Mouse (Mus musculus): Measurements from ENCODE around the gene Plxna1.

The Plxna1 gene

DNA sequence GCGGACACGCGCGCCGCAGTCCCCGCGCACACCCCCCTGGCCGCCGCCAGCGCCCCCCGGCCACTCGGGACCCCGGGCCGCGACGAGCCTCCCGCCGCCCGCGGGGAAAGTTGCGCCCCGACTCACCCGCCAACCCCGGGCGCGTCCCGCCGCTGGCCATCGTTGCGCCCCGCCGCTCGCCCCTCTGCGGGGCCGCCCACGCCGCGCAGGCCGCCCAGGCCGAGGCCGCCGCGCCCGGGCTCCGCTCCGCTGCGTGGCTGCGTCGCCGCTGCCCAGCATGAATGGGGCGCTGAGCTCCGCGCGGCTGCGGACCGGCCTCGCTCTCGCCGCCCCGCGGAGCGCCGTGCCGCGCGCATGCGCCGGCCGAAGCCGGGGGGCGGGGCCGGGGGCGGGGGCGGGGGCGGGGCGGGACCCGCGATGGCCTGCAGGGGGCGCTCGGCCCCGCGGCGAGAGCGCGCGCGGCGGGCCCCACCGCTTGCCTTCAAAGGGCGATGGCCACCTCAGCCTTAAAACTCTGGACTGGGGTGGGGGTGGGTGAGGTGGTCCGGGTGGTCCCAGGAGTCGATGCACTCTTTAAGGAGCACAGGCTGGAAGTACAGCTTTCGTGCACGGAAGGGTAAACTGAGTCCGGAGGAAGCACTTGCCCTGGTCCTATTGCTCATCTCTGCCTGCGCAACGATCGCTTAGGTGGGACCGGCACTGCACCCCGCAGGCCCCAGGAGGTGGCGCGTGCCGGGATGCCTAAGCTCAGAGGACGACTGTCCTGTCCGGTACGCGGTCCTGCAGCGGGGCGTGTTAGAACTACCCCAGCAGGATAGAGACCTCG is at the start of gene Plxna1:
Gene Plxna1, minus strand, starts transcription at position 340 of the 826 bp plus-strand sequence.
- DNase-seq (ENCODE audit: low read depth): peak; percentile 58

DNA sequence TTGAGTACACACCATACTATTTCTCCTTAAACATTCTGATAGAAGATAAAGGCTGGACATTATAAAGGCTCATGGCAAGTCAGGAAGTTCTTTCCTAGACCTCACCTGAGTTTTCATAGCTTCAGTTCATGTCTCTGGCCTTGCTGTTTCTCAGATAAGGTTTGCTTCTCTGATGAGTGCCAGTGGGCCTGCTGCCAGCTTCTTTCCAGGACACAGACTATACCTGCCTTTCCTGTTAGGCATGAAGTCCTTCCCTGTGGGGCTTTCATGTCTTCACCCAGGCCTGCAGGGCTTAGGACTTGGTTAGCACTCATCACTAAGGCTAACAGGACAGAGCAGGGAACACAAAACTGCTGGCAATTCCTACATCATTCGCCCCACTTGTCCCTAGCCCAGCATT is 46.6 kb upstream of the Plxna1 start:
- DNase-seq (ENCODE audit: low read depth): no peak

DNA sequence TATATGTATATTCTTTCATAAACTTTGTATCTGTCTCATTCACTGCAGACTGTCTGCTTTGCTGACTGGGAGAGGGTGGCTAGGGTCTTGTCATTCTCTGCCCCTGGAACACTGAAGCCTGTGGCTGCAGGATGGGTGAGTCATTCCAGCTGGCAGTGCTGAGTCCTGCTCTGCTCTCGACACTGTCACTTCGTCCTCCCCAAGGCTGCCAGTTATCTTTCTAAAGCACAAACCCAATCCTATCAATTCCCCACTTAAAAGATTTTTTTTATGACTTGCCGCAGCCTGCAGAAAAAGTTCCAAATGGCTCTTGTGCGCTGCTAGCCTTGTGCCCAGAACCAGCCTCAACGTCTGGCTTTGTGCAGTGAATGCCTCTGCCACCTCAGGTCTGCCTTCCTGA is 45.8 kb upstream of the Plxna1 start:
- DNase-seq (ENCODE audit: low read depth): no peak

DNA sequence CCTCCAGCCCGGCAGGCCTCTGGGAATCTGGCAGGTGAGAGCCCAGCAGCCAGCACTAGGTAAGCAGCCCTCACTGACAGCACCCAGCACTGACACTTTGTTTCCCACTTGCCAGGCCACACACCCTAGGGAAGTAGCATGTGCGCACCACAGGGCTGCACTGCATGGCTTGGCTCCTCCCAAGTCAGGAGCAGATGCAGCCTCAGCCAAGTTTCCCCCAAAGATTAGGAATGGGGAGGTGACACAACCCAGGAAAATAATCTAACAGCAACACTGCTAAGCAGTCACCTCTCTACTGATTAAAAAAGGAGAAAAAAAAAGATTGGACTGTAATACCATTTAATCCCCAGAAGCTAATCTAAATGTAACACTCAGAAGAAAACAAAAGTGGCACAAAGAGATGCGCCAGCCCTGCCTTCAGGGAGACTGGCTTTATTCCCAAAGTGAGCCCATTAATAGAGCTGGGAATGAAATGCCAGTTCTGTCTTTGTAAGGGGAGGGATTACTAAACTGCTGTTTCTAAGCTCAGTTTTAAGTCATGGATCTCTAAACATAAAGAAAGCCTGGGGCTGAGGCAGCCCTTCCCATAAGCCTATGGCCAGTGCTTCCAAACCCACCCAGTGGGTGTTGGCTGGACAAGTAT is 44.9 kb upstream of the Plxna1 start:
- no peak for DNase-seq (ENCODE audit: low read depth)

DNA sequence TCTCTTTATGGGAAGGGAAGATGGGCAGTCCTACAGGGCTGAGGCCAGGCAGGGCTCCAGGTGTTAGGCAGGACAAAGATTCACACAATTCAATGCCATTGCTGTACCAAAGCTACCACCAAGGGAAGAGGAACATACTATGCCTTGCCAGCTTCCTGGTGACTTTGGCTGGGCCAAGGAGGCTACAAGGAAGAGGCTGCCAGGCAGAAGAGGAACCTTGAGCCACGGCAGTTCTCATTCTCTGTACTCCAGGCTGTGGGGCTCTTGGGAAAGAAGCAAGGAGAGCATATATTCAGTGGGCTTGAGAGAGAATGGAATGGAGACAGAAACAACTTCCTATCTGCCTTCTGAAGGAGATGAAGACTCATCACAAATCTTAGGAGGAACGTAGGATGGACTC is 42.5 kb upstream of the Plxna1 start:
- DNase-seq (ENCODE audit: low read depth): no peak

DNA sequence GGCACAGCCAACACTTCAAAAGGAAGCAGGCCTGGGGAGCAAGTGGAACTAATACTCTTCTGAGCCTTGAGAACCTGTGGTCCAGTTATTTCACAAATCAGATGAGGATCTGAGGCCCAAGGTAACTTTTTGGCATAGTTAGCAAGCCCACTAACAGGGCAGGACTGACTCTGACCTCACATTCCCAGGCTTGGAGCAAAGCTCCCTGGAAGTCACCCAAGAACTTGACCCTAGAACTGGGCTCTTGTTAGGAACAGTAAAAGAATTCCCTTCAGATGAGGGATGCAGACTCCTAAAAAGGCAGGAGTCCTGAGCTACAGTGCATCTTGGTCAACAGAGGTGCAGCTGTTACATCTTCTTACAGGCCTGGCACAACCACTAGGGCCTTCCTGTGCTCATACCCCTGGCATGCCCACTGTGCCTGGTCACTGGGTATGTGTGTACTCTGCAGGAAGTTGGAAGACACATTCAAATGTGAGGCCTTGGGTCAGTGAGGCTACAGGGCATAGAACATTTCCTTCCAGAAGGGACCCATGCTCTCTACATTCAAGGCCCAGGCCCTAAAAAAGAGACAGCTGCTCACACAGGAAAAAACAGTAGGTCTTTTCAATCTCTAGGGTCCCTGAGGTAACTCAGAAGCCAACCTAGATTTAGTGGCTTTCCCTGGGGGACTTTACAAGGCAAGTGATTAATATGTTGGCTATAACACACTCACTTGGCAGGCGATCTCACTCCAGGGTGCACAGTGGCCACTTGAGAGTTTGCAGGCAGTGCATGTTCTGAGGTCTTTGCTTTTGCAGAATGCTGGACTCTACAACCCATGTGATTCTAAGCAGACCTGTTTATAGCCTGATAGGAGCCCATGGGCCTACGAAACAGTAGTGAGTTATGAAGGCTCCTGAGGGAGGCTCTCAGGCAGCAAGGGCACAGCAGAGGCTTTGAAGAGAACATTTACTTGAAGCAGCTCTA is 41.1 kb upstream of the Plxna1 start:
- DNase-seq (ENCODE audit: low read depth): no peak

DNA sequence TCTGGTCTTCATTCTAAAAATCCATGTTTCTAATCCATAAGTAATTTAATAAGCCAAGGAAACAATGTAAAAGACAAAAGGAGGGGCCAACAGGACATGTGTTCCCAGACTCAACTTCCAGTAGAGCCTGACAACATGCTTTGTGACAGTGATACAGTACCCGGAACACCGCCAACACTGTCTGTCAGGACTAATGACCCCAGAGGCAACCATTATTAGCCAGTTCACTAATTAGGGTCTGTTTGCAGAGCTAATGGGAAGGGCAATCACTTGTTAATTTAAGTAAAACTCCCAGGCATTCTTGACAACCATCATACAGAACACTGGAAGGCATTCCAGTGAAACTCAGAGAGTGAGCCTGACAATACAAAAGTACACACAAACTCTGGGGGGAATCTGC is 40.0 kb upstream of the Plxna1 start:
- DNase-seq (ENCODE audit: low read depth): no peak

DNA sequence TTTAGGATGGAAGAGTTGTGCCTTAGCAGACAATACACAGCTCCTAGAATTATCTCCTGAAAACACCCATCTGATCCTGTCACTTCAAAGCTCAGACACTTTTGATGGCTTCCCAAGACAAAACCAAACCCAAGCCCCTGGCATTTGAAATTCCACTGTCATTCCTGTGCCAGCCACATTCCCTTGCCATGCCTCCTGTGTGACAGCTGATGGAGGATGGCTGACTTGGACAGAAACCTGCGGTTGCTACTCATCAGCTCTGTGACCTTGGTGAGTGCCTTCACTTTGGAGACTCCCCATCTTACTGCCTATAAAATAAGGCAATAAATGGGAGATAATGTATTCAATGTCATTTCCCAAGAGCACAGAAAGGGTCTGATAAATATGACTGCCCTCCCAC is 37.1 kb upstream of the Plxna1 start:
- DNase-seq (ENCODE audit: low read depth): no peak

DNA sequence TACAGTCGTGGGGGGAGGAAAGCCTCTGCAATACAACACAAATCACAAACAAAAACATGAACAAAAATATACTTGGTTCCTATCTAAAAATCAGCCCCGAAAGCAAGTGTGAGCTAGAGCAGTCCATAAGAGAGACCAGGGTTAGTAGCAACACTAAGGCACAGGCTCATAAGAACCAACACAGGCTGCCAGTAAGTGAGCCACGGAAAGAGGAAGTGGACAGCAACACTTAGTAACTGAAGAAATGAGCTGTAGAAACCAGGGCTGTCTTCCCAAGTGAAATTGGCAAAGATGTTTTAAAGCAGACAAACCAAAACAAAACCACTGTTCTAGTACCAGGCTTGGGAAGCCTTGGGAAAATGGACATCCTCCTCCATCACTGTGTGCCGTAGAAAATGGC is 35.5 kb upstream of the Plxna1 start:
- no peak for DNase-seq (ENCODE audit: low read depth)

DNA sequence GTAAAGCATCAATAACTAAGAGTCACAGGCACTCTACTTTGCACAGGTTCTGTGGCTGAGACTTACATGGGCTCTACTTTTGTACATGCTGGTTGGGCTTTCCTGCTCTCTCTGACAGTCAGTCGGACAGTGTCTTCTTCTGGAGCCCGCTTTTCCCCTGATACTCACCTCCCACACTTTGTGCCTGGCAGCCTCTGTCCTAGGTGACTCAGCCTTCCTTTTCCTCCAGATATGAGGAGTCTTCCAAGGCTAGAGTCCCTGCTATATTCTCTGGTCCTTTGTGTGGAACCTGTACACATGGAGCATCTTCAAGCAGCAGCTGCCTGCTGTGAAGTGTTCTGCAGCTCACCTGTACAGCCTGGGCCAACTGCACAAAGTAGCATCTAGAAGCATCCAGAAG is 31.4 kb upstream of the Plxna1 start:
- no peak for DNase-seq (ENCODE audit: low read depth)

DNA sequence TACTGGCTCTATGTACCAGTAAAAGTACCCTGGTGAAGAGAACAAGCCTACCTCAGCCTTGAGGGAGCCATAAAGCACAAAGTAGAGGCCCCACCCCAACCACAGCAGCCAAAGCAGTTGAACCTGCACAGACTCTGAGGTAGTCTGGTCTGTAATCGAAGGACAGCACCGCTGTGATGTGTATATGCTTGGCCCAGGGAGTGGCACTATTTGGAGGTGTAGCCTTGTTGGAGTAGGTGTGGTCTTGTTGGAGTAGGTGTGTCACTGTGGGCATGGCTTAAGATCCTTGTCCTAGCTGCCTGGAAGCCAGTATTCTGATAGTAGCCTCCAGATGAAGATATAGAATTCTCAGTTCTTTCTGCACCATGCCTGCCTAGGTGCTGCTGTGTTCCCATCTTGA is 29.8 kb upstream of the Plxna1 start:
- no peak for DNase-seq (ENCODE audit: low read depth)

DNA sequence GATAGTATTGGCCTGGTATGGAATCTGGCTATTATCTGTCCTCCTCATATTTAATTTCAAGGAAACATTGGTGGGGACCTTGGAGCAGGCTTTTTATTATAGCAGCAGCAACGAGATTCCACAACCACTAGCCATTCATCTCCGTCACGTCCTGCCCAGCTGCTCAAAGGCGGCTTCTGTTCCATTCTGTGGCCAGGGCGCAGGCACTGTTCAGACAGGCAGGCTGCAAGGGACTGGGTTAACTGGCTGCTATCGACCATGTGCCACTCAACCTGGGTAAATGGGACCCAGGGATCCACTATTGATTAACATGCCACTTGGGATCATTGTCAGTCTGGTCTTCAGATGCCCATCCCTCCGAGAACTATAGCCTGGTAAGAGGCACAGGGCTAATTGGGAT is 27.4 kb upstream of the Plxna1 start:
- no peak for DNase-seq (ENCODE audit: low read depth)

DNA sequence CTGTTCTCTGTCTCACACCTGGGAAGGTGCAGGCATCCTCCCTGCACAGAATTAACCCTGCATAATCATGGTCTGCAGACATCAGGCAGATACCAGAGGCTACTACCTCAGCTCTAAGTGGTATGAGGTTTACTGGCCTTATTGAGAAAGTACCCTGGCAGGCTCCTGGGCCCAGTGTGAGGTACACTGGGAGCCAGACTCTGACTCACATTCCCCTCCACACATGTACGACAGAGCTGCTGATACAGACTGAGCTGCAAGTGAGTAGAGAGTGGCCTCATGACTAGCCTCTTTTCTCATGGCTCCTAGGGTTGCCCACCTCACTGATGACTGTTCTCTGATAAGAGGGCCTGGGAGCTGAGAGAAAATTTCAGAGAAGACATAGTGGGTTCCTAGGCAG is 24.5 kb upstream of the Plxna1 start:
- DNase-seq (ENCODE audit: low read depth): no peak

DNA sequence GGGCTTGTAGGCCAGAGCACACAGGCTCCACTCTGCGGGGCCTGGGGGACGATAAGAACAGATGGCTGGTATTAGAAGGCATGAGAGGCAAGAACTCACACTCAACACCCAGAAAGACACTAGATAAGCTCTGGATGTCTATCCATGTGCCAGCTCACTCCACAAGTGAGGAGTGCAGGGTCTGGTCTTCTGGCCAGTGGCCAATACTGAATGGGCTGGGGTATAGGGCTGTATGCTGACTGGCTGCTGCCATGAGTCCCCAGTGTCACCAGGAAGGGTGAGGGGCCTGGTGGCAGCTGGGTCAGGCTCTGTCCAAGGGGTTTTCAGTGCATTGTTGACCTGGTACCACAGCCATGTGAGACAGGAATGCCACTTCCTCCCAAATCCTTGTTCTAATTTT is 22.3 kb upstream of the Plxna1 start:
- no peak for DNase-seq (ENCODE audit: low read depth)

DNA sequence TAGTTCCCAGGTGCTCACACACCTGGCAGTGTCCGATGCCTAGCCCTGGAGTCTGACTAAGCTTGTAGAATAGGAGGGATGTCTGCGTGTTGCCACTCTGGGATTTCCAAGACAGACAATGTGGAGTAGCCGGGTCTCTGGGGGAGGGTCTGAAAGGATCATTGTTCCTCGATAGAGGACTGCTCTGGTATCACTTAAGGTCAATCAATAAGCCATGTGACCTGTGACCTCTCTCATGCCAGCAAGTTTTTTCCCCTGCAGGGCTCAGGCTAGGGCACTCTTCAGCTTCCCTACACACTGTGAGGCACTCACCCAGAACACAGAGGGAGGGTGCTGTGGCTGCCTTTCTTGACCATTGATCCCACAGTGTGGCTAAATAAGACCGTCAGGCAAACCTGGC is 19.4 kb upstream of the Plxna1 start:
- no peak for DNase-seq (ENCODE audit: low read depth)

DNA sequence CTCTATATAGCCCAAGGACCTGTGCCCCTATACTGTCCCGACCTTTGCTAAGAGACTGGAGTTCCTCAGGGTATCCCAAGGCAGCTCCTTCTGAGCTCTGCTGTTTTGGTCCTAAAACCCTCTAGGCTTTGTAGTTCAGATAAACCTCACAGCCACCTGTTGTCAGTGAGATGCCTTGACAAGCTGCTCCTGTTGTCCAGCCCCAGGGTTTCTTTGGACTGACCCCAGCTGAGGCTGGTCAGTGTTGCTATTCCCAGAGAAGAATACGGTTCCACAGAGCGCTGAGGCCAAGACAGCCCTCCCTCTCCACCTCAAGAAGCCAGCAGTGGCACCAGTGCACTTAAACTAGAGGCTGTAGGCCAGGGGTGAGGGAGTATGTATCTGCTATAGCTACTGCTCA is 18.8 kb upstream of the Plxna1 start:
- DNase-seq (ENCODE audit: low read depth): no peak

DNA sequence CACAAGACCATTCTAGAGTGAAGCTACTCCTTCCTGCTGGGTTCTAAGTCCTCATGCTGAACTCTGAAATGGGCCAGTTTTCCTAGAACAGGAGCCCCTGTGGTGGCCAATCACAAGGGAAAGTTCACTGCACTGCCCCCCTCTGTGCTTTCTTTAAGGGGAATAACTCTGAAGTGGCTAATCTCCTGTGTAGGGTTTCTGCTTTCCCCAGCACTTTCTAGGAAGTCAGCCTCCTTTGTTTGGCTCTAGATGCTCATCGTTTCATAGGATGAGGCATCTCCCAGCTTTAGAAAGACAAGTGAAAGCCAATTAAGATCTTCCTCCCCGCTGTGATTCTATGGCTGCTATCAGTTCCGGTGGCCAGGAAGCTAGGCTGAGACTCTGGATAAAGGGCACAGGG is 18.3 kb upstream of the Plxna1 start:
- DNase-seq (ENCODE audit: low read depth): no peak

DNA sequence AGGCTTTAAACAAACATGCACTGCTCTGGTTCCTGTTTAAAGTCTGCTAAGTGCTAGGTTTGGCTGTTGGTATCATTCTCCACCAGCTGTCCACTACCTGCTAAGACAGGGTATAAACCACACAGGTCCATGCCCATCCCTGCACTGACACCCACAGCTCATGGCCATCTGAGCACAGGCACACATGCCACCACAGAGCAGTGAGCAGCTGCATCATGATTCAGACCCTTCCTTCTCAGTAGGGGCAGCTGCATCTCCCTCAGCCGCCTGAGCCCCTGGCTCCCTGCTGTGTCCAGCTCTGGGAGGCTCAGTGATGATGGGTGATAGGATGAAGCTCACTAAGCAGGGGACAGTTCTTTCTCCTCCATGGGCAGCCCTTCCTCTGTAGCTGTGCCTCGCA is 15.8 kb upstream of the Plxna1 start:
- no peak for DNase-seq (ENCODE audit: low read depth)

DNA sequence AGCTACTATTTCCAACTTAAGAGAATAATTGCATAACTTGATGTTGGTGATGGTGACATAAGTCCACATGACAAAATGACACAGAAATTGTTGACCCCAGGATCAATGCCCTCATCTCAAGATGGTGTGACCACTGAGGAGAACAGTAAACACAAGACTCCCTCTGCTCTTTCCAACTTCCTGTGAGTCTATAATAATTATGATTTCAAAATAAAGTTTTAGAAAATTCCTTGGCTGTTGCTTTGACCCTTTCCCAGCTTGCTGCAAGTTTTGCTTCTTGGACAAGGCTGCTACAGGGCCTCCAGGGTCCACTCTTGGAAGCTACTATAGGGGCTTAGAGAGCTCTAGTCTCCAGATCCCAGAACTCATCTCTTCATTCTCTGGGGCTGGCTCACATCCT is 6.4 kb upstream of the Plxna1 start:
- no peak for DNase-seq (ENCODE audit: low read depth)

DNA sequence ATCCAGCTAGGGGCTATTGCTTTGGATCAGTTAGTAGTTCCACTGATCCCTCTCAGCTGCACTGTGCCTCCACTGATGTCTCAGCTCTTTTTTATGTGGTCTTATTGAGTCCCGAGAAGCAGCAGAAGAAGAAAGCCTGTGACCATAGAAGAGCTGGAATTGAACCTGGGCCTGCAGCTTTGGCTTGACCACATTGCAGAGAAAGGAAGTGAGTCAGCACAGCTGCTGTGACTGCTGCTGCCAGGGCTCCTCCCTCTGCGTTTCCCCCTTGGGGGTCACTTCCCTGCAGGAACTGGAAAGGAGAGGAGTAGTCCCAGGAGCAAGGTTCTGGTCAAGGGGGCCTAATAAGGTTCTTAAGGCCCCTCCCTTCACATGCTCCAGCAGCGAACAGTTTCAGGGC is 1.9 kb upstream of the Plxna1 start:
- DNase-seq (ENCODE audit: low read depth): peak; percentile 4

DNA sequence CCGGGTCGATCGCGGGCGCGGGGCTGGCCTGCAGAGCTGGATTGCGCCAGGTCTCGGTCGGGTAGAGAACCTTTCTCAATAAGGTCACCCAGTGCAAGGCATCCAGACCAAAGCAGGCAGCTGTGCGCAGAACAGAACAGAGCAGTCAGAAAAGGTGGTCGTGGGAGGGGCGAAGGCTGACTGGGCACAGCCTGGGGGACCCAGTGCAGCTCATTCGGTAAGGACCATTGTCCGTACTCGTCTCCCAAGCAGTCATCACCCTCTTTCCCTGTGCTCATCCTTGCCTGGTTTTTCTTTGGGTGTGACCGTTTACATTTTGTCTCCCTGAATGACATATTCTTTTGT is 659 bp upstream of the Plxna1 start:
- no peak for DNase-seq (ENCODE audit: low read depth)

DNA sequence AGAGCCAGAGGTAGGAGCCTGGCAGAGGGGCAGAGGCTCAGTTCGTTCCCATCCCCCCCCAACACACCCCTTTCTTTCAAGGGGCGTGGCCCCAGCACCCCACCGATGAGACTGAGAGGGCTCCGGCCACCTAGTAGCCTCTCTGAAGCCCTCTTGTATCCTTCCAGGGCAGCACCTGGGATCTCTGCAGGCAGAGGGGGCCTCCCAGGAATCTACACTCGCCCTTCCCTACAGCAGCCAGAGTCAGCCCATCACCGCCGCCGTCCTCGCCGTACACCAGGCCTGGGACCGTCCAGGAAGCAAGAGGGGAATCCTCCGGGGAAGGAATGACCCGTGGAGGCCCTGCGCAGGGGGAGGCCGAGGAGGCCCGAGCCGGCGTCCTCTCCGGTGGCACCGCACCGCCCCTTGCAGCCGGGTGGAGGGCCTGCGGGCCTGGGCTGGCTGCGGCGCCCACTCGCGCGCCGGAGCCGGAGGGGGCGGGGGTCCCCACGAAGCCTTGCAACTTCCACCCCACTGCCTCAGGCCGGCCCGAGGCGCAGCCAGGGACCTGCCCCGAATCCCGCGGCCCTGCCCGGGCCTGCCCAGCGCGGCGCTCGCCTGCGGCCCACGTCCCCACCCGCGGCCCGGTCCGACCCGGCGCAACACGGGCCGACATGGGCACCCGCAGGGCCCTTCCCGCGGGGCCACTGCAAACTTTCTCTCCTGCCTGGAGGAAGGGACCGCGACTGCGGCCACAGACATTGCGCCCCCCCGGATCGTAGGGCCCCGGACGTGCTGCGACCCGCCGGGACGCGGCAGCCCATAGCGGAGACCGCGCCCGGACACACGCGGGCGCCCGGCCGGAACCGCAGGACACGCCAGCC is 771 bp downstream of the Plxna1 start:
- DNase-seq (ENCODE audit: low read depth): peak; percentile 27
